Mouse (Mus musculus) limb, embryonic 13.5 days (tissue): ENCODE results near the gene Gm11596. TPM values are rescaled to one million over a fixed set of nuclear protein-coding genes. Genes with fewer than 3 reads are reported as not detected.
"Not testable (repeated sequence)": the region's sequence is repeated elsewhere in the genome, so short reads cannot be mapped to it uniquely, and the experiment has no call there.

Experiments
- ATAC-seq: fragments of 200-750 bp; cut with Nextera tagmentation; 2 replicates; pipeline ENCODE4 v1.8.0; 2017; ENCODE audit warnings: low read depth, moderate number of reproducible peaks, moderate TSS enrichment; ENCODE audit not compliant: low FRiP score
- H3K27ac ChIP-seq: fragments of 300-500 bp; sonication (generic); 2 replicates; pipeline ENCODE4 v1.5.1; 2015; ENCODE audit warnings: inconsistent platforms, mild to moderate bottlenecking, moderate library complexity
- H3K27me3 ChIP-seq: fragments of 300-500 bp; sonication (generic); 2 replicates; pipeline ENCODE4 v1.6.1; 2015; ENCODE audit warnings: mild to moderate bottlenecking, inconsistent platforms
- H3K36me3 ChIP-seq: fragments of 300-500 bp; sonication (generic); 2 replicates; pipeline ENCODE4 v1.6.1; 2015; ENCODE audit warnings: inconsistent platforms, mild to moderate bottlenecking, moderate library complexity
- H3K4me1 ChIP-seq: fragments of 300-500 bp; sonication (generic); 2 replicates; pipeline ENCODE4 v1.6.1; 2015; ENCODE audit warnings: inconsistent platforms
- H3K4me2 ChIP-seq: fragments of 300-500 bp; sonication (generic); replicated peaks from 2 replicates; pipeline ENCODE4 v1.6.1; 2015; ENCODE audit warnings: inconsistent platforms, mild to moderate bottlenecking, moderate library complexity
- H3K4me3 ChIP-seq: fragments of 300-500 bp; sonication (generic); 2 replicates; pipeline ENCODE4 v1.5.1; 2015; ENCODE audit warnings: moderate library complexity, mild to moderate bottlenecking, inconsistent platforms
- H3K9ac ChIP-seq: fragments of 300-500 bp; sonication (generic); 2 replicates; pipeline ENCODE4 v1.6.1; 2015; ENCODE audit warnings: mild to moderate bottlenecking, inconsistent platforms
- H3K9me3 ChIP-seq: fragments of 300-500 bp; sonication (generic); 2 replicates; pipeline ENCODE4 v1.6.1; 2016; ENCODE audit warnings: inconsistent platforms
- WGBS: fragments of 180-500 bp; shearing (Covaris S2); methylation state at CpG from one replicate; pipeline ENCODE4 v1.1.7; 2015; 5-methylcytosine and 5-hydroxymethylcytosine counted together
- polyA plus RNA-seq: library from polyadenylated mRNA; unstranded; fragments of >200 nt; fragmentation: Nextera tagmentation; extraction: Ambion mirVana; gene quantifications from 2 replicates; pipeline ENCODE4 v1.2.1, GENCODE M21; 2015

Gene Gm11596
- polyA plus RNA-seq: not detected in 2 replicates

DNA sequence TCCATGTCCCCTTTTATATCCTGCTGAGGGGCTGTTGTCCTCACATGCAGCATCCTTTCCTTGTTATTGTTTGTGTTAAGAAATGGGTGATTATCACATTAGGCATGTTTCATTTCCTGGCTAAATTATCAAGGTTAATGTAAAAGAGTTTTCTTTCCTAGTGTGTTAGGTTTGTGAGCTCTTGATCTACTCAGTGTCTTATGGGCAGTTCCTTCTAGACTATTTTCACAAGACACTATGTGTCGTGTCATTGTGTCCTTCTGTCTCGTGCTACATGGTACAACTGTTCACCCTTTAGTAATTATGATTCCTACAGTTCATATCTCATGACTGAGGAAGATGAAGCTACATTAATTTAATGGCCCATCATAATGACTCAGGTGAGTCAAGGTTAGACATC, at the start of gene Gm11596:
Gene Gm11596 (minus strand): TSS at position 101 of the 400 bp plus-strand sequence.
- no peaks in the 10 kb centered on the region for H3K36me3 ChIP-seq
- no peaks in the 10 kb centered on the region for H3K9me3 ChIP-seq
- H3K4me1 ChIP-seq: no peaks in the 10 kb centered on the region
- no peaks in the 10 kb centered on the region for H3K27me3 ChIP-seq
- no peak for ATAC-seq
- no peak within 1 kb of the TSS for H3K27ac ChIP-seq
- 82% methylated on average over 2 of the region's 2 CpGs for WGBS
- H3K9ac ChIP-seq: no peak within 1 kb of the TSS
- H3K4me3 ChIP-seq: no peak within 1 kb of the TSS
- H3K4me2 ChIP-seq: no peak within 1 kb of the TSS

DNA sequence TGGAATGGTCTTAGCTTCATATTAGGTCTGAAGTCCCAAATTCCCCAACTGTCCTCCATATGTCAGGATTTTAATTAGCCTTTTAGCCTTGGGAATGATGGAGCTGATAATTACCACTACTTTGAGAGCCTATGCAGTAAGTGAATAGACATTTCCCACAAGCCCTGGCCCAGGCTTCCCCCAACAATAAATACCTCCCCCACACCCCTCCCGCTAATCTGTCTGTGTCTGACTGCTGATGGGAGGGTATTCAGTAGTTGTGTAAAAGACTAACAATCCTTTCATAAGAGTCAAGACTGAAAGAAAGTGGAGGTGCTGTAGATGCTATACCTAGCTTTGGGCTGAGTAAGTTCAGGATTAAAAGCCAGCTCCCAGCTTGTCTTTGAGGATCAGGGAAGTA, 48.9 kb upstream of the Gm11596 start:
- ATAC-seq: no peak
- Histone ChIP-seq H3K9me3 (no peaks in the 10 kb centered on the region), H3K4me1 (no peaks in the 10 kb centered on the region), H3K4me3 (no peak overlapping the region), H3K27me3 (no peaks in the 10 kb centered on the region), H3K9ac (no peak overlapping the region), H3K36me3 (no peaks in the 10 kb centered on the region), H3K27ac (no peak overlapping the region), H3K4me2 (no peak overlapping the region)
- 35% methylated on average over 1 of the region's 1 CpGs for WGBS

DNA sequence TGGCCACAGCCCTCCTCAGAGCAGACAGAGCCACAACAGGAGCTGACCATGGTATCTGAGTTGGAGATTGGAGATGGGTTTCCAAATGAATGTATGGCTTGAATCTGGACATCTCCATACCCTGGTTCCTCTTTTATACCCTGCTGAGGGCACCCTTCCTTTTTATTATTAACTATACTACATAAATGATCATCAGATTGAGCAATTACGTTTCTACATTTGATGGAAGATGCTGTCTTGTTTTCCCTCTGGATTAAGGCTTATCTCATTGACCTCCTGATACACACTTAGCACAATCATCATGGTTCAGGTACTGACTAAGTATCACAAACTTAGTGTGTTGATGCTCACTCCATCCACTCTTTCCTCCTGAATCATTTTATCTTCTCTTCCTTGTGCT, 44.7 kb upstream of the Gm11596 start, which contains the start of gene 2300003K06Rik:
Gene 2300003K06Rik (minus strand): TSS at position 101 of the 400 bp plus-strand sequence.
- H3K4me1 ChIP-seq: no peaks in the 10 kb centered on the region
- H3K27ac ChIP-seq: no peak within 1 kb of the TSS
- H3K4me2 ChIP-seq: no peak within 1 kb of the TSS
- no peaks in the 10 kb centered on the region for H3K27me3 ChIP-seq
- H3K4me3 ChIP-seq: no peak within 1 kb of the TSS
- no peak for ATAC-seq
- H3K9me3 ChIP-seq: no peaks in the 10 kb centered on the region
- H3K9ac ChIP-seq: no peak within 1 kb of the TSS
- WGBS: 79% methylated on average over 1 of the region's 1 CpGs
- H3K36me3 ChIP-seq: no peaks in the 10 kb centered on the region

DNA sequence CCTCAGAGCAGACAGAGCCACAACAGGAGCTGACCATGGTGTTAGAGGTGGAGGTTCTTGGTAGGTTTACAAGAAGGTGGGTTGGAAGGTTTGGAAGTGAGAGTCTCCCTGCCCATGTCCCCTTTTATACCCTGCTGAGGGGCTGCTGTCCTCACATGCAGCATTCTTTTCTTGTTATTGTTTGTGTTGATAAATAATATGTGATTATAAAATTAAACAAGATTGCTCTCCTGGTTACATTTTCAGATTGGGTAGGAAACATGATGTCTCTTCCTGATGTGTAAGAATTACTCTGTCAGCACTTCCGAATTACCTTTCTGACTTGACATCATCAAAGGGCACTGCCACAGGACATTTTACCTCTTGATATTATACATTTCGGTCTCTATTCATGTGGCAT, 22.3 kb upstream of the Gm11596 start, which contains the start of gene Gm11564:
Gene Gm11564 (minus strand): TSS at position 101 of the 400 bp plus-strand sequence.
- not testable (repeated sequence) for ATAC-seq, H3K27me3 ChIP-seq, H3K9ac ChIP-seq, H3K27ac ChIP-seq, H3K4me1 ChIP-seq, H3K4me2 ChIP-seq, H3K4me3 ChIP-seq, H3K36me3 ChIP-seq, H3K9me3 ChIP-seq
- WGBS: 82% methylated on average over 2 of the region's 2 CpGs

DNA sequence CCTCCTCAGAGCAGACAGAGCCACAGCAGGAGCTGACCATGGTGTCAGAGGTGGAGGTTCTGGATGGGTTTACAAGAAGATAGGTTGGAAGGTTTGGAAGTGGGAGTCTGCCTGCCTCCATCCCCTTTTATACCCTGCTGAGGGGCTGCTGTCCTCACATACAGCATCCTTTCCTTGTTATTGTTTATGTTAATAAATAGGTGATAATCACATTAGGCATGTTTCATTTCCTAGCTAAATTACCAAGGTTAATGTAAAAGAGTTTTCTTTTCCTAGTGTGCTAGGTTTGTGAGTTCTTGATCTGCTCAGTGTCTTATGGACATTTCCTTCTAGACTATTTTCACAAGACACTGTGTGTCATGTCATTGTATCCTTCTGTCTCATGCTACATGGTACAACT, 16.5 kb upstream of the Gm11596 start, which contains the start of gene Krtap4-13:
Gene Krtap4-13 (minus strand): TSS at position 101 of the 400 bp plus-strand sequence.
- H3K4me2 ChIP-seq, H3K9ac ChIP-seq, H3K9me3 ChIP-seq, H3K36me3 ChIP-seq, H3K4me3 ChIP-seq, H3K4me1 ChIP-seq, H3K27me3 ChIP-seq, ATAC-seq, H3K27ac ChIP-seq: not testable (repeated sequence)

DNA sequence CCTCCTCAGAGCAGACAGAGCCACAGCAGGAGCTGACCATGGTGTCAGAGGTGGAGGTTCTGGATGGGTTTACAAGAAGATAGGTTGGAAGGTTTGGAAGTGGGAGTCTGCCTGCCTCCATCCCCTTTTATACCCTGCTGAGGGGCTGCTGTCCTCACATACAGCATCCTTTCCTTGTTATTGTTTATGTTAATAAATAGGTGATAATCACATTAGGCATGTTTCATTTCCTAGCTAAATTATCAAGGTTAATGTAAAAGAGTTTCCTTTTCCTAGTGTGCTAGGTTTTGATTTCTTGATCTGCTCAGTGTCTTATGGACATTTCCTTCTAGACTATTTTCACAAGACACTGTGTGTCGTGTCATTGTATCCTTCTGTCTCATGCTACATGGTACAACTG, 11.1 kb upstream of the Gm11596 start, which contains the start of gene Gm11554:
Gene Gm11554 (minus strand): TSS at position 101 of the 400 bp plus-strand sequence.
- H3K9me3 ChIP-seq, H3K27me3 ChIP-seq, H3K4me3 ChIP-seq, H3K4me2 ChIP-seq, H3K4me1 ChIP-seq, ATAC-seq, H3K9ac ChIP-seq, H3K27ac ChIP-seq, H3K36me3 ChIP-seq: not testable (repeated sequence)
- no CpG with 5 or more reads among the region's 1 CpGs for WGBS

DNA sequence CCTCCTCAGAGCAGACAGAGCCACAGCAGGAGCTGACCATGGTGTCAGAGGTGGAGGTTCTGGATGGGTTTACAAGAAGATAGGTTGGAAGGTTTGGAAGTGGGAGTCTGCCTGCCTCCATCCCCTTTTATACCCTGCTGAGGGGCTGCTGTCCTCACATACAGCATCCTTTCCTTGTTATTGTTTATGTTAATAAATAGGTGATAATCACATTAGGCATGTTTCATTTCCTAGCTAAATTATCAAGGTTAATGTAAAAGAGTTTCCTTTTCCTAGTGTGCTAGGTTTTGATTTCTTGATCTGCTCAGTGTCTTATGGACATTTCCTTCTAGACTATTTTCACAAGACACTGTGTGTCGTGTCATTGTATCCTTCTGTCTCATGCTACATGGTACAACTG, 5.6 kb upstream of the Gm11596 start, which contains the start of gene Gm11569:
Gene Gm11569 (minus strand): TSS at position 101 of the 400 bp plus-strand sequence.
- ATAC-seq, H3K36me3 ChIP-seq, H3K27me3 ChIP-seq, H3K9ac ChIP-seq, H3K27ac ChIP-seq, H3K4me3 ChIP-seq, H3K4me1 ChIP-seq, H3K9me3 ChIP-seq, H3K4me2 ChIP-seq: not testable (repeated sequence)
- no CpG with 5 or more reads among the region's 1 CpGs for WGBS

DNA sequence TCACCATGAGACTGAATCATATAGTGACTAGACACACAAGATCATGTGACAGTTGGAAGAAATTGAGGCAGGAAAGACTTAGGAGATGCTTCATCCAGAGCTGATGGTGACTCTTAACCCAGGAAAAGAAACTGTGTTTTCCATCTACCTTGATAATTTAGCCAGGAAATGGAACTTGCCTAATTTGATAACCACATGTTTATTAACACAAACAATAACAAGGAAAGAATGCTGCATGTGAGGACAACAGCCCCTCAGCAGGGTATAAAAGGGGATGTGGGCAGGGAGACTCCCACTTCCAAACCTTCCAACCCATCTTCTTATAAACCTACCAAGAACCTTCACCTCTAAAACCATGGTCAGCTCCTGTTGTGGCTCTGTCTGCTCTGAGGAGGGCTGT, 8.4 kb downstream of the Gm11596 start, which contains the start of gene Krtap4-9:
Gene Krtap4-9 (plus strand): TSS at position 301 of the 400 bp plus-strand sequence.
- not testable (repeated sequence) for H3K4me1 ChIP-seq, H3K9ac ChIP-seq, H3K36me3 ChIP-seq, H3K4me2 ChIP-seq, H3K4me3 ChIP-seq, H3K27me3 ChIP-seq, H3K9me3 ChIP-seq, H3K27ac ChIP-seq, ATAC-seq

DNA sequence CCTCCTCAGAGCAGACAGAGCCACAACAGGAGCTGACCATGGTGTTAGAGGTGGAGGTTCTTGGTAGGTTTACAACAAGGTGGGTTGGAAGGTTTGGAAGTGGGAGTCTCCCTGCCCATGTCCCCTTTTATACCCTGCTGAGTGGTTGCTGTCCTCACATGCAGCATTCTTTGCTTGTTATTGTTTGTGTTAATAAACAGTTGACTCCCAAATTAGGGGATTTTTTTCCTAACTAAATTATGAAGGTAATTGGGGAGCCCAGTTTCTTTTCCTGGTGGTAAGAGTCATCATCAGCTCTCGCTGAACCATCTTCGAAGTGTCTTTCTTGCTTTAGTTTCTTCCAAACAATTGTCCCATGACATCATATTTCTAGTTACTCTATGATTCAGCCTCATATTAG, 12.7 kb downstream of the Gm11596 start, which contains the start of gene Krtap4-8:
Gene Krtap4-8 (minus strand): TSS at position 101 of the 400 bp plus-strand sequence.
- ATAC-seq: no peak
- no peak within 1 kb of the TSS for H3K27ac ChIP-seq
- no peak within 1 kb of the TSS for H3K9ac ChIP-seq
- H3K4me3 ChIP-seq: no peak within 1 kb of the TSS
- peaks cover 3% of the 10 kb centered on the region; the same call in 1 of the 2 replicates for H3K27me3 ChIP-seq
- no peak within 1 kb of the TSS for H3K4me2 ChIP-seq
- no peaks in the 10 kb centered on the region for H3K9me3 ChIP-seq
- no peaks in the 10 kb centered on the region for H3K36me3 ChIP-seq
- no peaks in the 10 kb centered on the region for H3K4me1 ChIP-seq
- 93% methylated on average over 2 of the region's 2 CpGs for WGBS

DNA sequence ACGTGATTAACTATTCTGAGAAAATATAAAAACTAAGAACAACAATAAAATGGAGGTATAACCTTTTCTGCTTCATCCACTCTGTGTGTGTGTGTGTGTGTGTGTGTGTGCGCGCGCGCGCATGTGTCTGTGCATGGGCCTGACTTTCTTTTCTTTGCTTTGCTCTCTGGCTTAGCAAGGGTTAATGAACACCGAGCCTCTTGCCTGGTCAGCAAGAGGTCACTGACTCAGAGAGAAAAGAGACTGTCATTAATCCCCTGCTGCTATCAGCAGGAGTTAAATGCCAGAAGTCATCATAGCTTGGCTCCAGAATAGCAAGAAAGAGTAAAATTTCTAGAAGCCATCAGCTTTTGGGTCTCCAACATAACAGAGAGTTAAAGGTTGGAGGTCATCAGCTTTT, 14.9 kb downstream of the Gm11596 start:
- H3K27ac ChIP-seq: no peak overlapping the region
- H3K9me3 ChIP-seq: no peaks in the 10 kb centered on the region
- WGBS: 63% methylated on average over 7 of the region's 7 CpGs
- no peaks in the 10 kb centered on the region for H3K36me3 ChIP-seq
- H3K27me3 ChIP-seq: peaks cover 3% of the 10 kb centered on the region; the same call in 1 of the 2 replicates
- no peak overlapping the region for H3K4me2 ChIP-seq
- no peak overlapping the region for H3K9ac ChIP-seq
- no peaks in the 10 kb centered on the region for H3K4me1 ChIP-seq
- H3K4me3 ChIP-seq: no peak overlapping the region
- no peak for ATAC-seq

DNA sequence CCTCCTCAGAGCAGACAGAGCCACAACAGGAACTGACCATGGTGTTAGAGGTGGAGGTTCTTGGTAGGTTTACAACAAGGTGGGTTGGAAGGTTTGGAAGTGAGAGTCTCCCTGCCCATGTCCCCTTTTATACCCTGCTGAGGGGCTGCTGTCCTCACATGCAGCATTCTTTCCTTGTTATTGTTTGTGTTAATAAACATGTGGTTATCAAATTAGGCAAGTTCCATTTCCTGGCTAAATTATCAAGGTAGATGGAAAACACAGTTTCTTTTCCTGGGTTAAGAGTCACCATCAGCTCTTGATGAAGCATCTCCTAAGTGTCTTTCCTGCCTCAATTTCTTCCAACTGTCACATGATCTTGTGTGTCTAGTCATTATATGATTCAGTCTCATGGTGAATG, 20.5 kb downstream of the Gm11596 start, which contains the start of gene Gm11595:
Gene Gm11595 (minus strand): TSS at position 101 of the 400 bp plus-strand sequence.
- H3K27ac ChIP-seq, H3K4me3 ChIP-seq, ATAC-seq, H3K9ac ChIP-seq, H3K9me3 ChIP-seq, H3K4me1 ChIP-seq, H3K36me3 ChIP-seq, H3K27me3 ChIP-seq, H3K4me2 ChIP-seq: not testable (repeated sequence)

DNA sequence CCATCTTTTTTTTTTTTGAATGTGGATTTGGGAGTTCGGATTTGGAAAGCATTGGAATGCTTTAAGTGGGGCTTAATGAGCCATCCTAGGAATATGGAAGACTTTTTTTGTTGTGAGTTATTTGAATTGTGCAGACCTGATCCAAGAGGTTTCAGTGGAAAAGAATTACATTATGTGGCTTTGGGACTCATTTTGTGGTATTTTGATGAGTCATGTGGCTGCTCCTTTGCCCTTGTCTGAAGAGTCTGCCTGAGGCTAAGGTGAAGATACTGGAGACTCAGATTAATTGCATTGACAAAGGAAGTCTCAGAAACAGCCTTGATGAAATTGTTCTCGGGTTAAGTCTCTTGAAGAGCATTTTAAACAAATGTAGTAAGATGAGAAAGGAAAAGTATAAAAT, 24.9 kb downstream of the Gm11596 start:
- H3K27me3 ChIP-seq: no peaks in the 10 kb centered on the region
- no peak overlapping the region for H3K9ac ChIP-seq
- H3K9me3 ChIP-seq: no peaks in the 10 kb centered on the region
- no peak overlapping the region for H3K4me3 ChIP-seq
- WGBS: 76% methylated on average over 2 of the region's 2 CpGs
- no peak overlapping the region for H3K4me2 ChIP-seq
- no peak overlapping the region for H3K27ac ChIP-seq
- ATAC-seq: no peak
- H3K36me3 ChIP-seq: no peaks in the 10 kb centered on the region
- H3K4me1 ChIP-seq: no peaks in the 10 kb centered on the region

DNA sequence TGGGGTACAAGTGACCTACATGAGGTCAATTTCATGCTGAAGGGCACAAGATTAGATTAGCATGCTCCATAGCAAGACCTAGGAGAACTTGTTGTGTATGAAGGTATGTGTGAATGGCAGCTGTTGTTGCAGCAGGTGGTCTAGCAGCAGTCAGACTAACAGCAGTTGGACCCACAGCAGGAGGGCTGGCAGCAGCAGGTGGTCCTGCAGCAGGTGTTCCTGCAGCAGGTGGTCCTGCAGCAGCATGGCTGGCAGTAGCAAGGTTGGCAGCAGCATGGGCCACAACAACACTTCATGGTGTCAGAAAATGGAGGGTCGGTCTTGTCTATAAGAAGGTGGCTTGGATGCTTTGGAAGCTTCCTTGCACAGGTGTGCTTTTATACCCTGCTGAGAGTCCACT, 34.4 kb downstream of the Gm11596 start:
- 0 out of 2 replicates have a peak, but pooled peaks cover 7% of the 10 kb centered on the region for H3K9me3 ChIP-seq
- H3K9ac ChIP-seq: no peak overlapping the region
- no peaks in the 10 kb centered on the region for H3K4me1 ChIP-seq
- WGBS: 88% methylated on average over 1 of the region's 1 CpGs
- no peak overlapping the region for H3K4me3 ChIP-seq
- no peaks in the 10 kb centered on the region for H3K27me3 ChIP-seq
- no peak overlapping the region for H3K4me2 ChIP-seq
- ATAC-seq: no peak
- H3K36me3 ChIP-seq: no peaks in the 10 kb centered on the region
- no peak overlapping the region for H3K27ac ChIP-seq
